Mouse (Mus musculus): ENCODE data around the gene Rimkla. TPM values are rescaled to one million over a fixed set of nuclear protein-coding genes. Genes with fewer than 3 reads are reported as not detected.

Gene Rimkla
- polyA plus RNA-seq, 1 experiment: 9.0 TPM

DNA sequence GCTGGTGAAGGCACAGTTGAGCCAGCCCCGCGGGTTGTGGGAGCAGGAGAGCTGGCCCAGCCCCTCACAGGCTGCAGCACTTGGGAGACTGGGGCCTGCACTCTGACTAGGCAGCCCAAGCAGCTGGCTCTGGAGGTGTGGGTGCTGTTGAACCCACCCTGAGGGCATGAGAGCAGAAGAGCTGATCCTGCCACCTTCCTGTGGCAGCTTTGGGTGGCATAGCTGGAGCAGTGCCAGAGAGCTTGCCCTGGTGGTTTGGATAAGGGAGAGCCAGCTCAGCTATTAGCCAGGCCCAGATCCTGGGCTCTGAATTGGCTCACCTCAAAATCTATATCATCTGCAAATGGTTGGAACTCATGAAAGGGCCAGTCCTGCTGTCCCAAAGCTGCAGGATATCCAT lies 64.7 kb downstream of the Rimkla start:
- no peak for TF ChIP-seq CTCF (IDR thresholded peaks at IDR 0.05; ENCODE audit: extremely low read depth, insufficient read depth, low read length)
- no peak for TF ChIP-seq POLR2A (IDR thresholded peaks at IDR 0.05; ENCODE audit: extremely low read depth, insufficient read depth, low read length)
- no peaks in the 10 kb centered on the region for H3K4me1 ChIP-seq (ENCODE audit: control insufficient read depth, insufficient read depth, low read length)
- no peak overlapping the region for H3K27ac ChIP-seq (ENCODE audit: insufficient read depth, low read length)
- no peak overlapping the region for H3K4me3 ChIP-seq (ENCODE audit: insufficient read depth, low read length)

DNA sequence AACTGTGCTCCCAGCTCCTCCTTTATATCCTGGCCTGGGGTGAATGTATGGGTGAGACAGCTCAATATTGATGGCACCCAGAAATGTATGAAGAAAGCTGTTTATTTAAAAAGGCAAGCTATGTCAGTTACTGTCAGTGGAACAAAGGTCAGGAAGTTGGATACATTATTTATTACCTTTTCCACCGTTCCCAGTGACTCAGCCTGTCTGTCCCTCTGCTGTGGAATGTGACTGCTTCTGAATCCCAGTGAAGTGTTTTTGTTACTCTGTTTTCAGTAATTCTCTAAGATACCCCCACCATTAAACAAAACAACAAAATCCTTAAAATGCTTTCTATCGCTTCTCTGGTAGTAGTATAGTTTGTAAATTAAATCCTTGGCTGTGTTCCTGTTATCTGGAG lies 66.8 kb downstream of the Rimkla start:
- TF ChIP-seq CTCF (IDR thresholded peaks at IDR 0.05; ENCODE audit: extremely low read depth, insufficient read depth, low read length) (no peak), POLR2A (IDR thresholded peaks at IDR 0.05; ENCODE audit: extremely low read depth, insufficient read depth, low read length) (no peak)
- no peaks in the 10 kb centered on the region for H3K4me1 ChIP-seq (ENCODE audit: control insufficient read depth, insufficient read depth, low read length)
- H3K4me3 ChIP-seq (ENCODE audit: insufficient read depth, low read length): no peak overlapping the region
- H3K27ac ChIP-seq (ENCODE audit: insufficient read depth, low read length): no peak overlapping the region

DNA sequence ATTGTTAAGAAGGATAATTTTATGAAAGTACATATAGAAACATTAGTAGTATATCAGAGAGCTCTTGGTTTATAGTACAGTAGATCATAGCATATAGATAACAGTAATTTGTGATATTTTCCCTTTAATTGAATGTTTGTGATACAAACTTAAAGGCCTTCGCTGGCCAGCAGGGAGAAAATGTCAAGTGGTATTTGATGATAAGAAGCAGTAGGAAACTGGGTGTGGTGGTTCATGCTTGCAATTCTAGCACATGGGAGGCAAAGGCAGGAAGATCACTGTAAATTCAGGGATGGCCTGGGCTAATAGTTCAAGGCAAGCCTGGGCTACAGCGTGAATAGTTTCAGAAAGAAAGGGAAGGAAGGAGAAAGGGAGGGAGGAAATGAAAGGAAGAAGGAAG lies 67.4 kb downstream of the Rimkla start:
- Histone ChIP-seq H3K4me3 (ENCODE audit: insufficient read depth, low read length) (no peak overlapping the region), H3K4me1 (ENCODE audit: control insufficient read depth, insufficient read depth, low read length) (no peaks in the 10 kb centered on the region), H3K27ac (ENCODE audit: insufficient read depth, low read length) (no peak overlapping the region)
- TF ChIP-seq CTCF (IDR thresholded peaks at IDR 0.05; ENCODE audit: extremely low read depth, insufficient read depth, low read length) (no peak), POLR2A (IDR thresholded peaks at IDR 0.05; ENCODE audit: extremely low read depth, insufficient read depth, low read length) (no peak)

DNA sequence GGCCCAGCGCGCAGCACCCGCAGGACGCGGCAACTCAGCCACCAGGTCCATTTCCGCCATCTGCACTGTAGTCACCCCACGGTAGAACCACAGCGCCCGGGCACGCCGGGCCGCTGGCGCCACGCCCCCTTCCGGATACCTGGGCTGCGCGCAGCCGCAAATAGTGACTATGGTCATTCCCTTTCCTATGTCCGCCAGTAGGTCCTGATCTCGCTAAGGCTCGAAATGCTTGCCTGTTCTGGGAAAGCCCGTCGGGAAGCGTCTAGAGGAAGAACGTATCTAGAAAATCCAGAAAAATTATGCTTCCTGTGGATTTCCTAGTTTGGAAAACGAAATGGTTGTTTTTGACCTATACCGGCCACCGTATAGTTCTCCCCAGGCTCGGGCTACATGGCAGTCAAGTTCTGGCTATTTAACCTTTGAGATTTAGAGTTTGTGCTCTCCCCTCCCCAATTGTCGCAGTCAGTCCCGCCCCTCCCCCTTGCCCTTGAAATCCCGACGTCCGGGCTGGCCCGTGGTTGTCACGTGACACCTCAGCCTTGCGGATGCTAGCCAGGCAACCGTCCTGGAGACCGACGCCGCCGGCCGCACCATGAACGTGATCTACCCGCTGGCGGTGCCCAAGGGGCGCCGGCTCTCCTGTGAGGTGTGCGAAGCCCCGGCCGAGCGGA lies 70.0 kb downstream of the Rimkla start, which contains the start of the genes Ppcs and Zmynd12:
TSS of gene Ppcs (minus strand) at position 127 of the 671 bp plus-strand sequence.
TSS of gene Zmynd12 (plus strand) at position 521 of the 671 bp plus-strand sequence.
- Histone ChIP-seq H3K4me3 (ENCODE audit: insufficient read depth, low read length) (peak within 1 kb of the TSS; percentile 51), H3K4me1 (ENCODE audit: control insufficient read depth, insufficient read depth, low read length) (no peaks in the 10 kb centered on the region), H3K27ac (ENCODE audit: insufficient read depth, low read length) (peak within 1 kb of the TSS; percentile 72)
- peak; percentile 57; the same call in 1 of the 2 replicates for TF ChIP-seq POLR2A (IDR thresholded peaks at IDR 0.05; ENCODE audit: extremely low read depth, insufficient read depth, low read length)
- no peak for TF ChIP-seq CTCF (IDR thresholded peaks at IDR 0.05; ENCODE audit: extremely low read depth, insufficient read depth, low read length)

DNA sequence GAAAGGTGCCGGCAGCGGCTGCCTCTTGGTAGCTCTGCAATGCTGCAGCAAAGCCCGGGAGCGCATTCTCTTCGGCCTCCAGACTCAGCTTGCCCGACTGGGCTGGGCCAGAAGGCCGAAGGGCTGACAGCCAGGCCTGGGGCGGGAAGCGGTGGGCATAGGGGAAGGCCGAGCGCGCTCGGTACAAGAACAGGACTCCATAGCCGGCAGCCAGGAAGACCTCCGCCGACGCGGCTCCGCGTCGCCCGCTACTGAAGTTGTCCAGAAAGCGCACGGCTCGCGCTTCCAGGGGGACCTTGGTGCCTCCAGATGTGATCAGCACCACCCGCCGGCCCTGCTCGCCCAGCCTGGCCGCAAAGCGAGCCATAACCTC lies 70.5 kb downstream of the Rimkla start:
- H3K27ac ChIP-seq (ENCODE audit: insufficient read depth, low read length): no peak overlapping the region
- no peak for TF ChIP-seq CTCF (IDR thresholded peaks at IDR 0.05; ENCODE audit: extremely low read depth, insufficient read depth, low read length)
- TF ChIP-seq POLR2A (IDR thresholded peaks at IDR 0.05; ENCODE audit: extremely low read depth, insufficient read depth, low read length): no peak
- H3K4me1 ChIP-seq (ENCODE audit: control insufficient read depth, insufficient read depth, low read length): no peaks in the 10 kb centered on the region
- H3K4me3 ChIP-seq (ENCODE audit: insufficient read depth, low read length): peak overlapping the region; percentile 51

DNA sequence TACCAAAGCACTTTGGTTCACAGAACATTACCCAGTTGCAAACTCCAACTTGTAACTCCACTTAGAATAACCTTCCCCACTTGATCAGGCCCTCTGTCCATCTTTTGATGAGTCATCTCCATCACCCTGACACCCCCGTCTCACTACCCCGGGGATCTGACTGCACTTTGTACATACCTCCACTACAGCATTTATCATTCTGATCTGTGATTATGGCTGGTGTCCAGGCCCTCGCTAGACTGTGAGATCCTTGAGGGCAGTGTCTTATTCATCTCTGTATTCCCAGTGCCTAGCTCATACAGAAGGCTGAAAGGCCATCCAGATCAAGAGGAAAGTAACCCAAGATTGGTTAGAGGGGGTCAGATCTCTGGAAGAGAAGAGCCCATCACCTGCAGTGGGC lies 71.2 kb downstream of the Rimkla start:
- TF ChIP-seq CTCF (IDR thresholded peaks at IDR 0.05; ENCODE audit: extremely low read depth, insufficient read depth, low read length): no peak
- no peak for TF ChIP-seq POLR2A (IDR thresholded peaks at IDR 0.05; ENCODE audit: extremely low read depth, insufficient read depth, low read length)
- H3K4me1 ChIP-seq (ENCODE audit: control insufficient read depth, insufficient read depth, low read length): no peaks in the 10 kb centered on the region
- H3K4me3 ChIP-seq (ENCODE audit: insufficient read depth, low read length): peak overlapping the region; percentile 51; the same call in 1 of the 2 replicates
- H3K27ac ChIP-seq (ENCODE audit: insufficient read depth, low read length): no peak overlapping the region

DNA sequence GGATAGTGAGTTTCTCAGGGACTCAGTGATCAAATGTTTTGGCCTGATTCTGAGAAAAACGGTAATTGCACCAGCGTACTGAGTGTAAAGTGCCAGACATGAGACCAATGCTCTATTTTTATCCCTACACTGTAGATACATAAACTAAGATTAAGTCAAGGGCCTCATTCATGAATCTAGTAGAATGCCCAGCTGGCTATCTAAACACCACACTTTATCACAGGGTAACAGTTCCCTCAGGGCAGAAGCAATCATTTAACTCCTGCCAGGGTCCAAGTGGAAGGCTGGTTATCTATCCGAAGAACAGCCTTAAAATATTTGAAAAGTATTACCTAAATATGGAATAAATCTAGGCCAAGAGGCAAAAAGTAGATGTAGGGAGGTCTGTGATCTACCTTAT lies 74.5 kb downstream of the Rimkla start:
- Histone ChIP-seq H3K27ac (ENCODE audit: insufficient read depth, low read length) (no peak overlapping the region), H3K4me1 (ENCODE audit: control insufficient read depth, insufficient read depth, low read length) (no peaks in the 10 kb centered on the region), H3K4me3 (ENCODE audit: insufficient read depth, low read length) (no peak overlapping the region)
- TF ChIP-seq CTCF (IDR thresholded peaks at IDR 0.05; ENCODE audit: extremely low read depth, insufficient read depth, low read length): no peak
- no peak for TF ChIP-seq POLR2A (IDR thresholded peaks at IDR 0.05; ENCODE audit: extremely low read depth, insufficient read depth, low read length)

DNA sequence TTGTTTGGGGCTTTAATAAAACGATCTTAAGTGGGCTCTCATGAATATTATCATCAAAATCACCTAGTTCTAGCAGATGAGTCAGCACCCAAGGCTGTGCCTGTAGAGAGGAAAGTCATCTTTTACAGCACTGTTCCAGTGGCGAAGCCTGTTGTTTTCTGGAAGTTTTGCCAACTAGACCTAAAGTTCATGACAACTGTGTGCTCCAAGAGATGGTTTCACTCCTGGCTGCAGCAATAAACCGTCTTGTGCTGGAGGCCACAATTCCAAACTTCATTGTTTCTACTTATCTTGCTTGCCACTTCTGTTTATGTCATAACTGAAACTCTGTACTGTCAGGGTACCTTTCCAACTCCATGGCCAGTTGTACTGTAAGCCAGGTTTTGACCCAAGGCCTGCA lies 75.2 kb downstream of the Rimkla start:
- no peak for TF ChIP-seq POLR2A (IDR thresholded peaks at IDR 0.05; ENCODE audit: extremely low read depth, insufficient read depth, low read length)
- no peak for TF ChIP-seq CTCF (IDR thresholded peaks at IDR 0.05; ENCODE audit: extremely low read depth, insufficient read depth, low read length)
- no peaks in the 10 kb centered on the region for H3K4me1 ChIP-seq (ENCODE audit: control insufficient read depth, insufficient read depth, low read length)
- H3K27ac ChIP-seq (ENCODE audit: insufficient read depth, low read length): no peak overlapping the region
- H3K4me3 ChIP-seq (ENCODE audit: insufficient read depth, low read length): no peak overlapping the region

Other genes with a start within 250 kb of the Rimkla start
- 0.32 and 0.58 TPM in 2 replicates for gene Cldn19, start 237.2 kb downstream of the Rimkla start, polyA plus RNA-seq (2012; rRNA removed)
- 226 and 233 TPM in 2 replicates for gene Ybx1, start 198.0 kb downstream of the Rimkla start, polyA plus RNA-seq (2012; rRNA removed)
- 21.6 and 24.5 TPM in 2 replicates for gene Ppih, start 172.1 kb downstream of the Rimkla start, polyA plus RNA-seq (2012; rRNA removed)
- gene Ccdc30, start 77.1 kb downstream of the Rimkla start, polyA plus RNA-seq (2012; rRNA removed): 15.1 and 15.3 TPM in 2 replicates
- gene Ppcs, start 70.2 kb downstream of the Rimkla start, polyA plus RNA-seq (2012; rRNA removed): 9.6 and 10.2 TPM in 2 replicates
- 0.32 and 0.48 TPM in 2 replicates for gene Zmynd12, start 69.8 kb downstream of the Rimkla start, polyA plus RNA-seq (2012; rRNA removed)
- gene Foxj3, start 44.4 kb upstream of the Rimkla start, polyA plus RNA-seq (2012; rRNA removed): 36.2 and 38.3 TPM in 2 replicates
- 12.5 and 15.8 TPM in 2 replicates for gene Frg2f1, start 46.9 kb upstream of the Rimkla start, polyA plus RNA-seq (2012; rRNA removed)
- not detected in 2 replicates for gene Guca2a, start 145.1 kb upstream of the Rimkla start, polyA plus RNA-seq (2012; rRNA removed)
- gene Guca2b, start 166.3 kb upstream of the Rimkla start, polyA plus RNA-seq (2012; rRNA removed): not detected in 2 replicates
- gene Hivep3, start 241.2 kb upstream of the Rimkla start, polyA plus RNA-seq (2012; rRNA removed): 43.4 and 48.9 TPM in 2 replicates